Mouse (Mus musculus) limb, embryonic 14.5 days (tissue): Measurements from ENCODE around the gene Slc25a21. TPM values are rescaled to one million over a fixed set of nuclear protein-coding genes. Genes with fewer than 3 reads are reported as not detected.
"Not testable (repeated sequence)": the region's sequence is repeated elsewhere in the genome, so short reads cannot be mapped to it uniquely, and the experiment has no call there.

Experiments used
- ATAC-seq: fragments of 200-750 bp; cut with Nextera tagmentation; 2 replicates; pipeline ENCODE4 v1.8.0; 2017; ENCODE audit warnings: low read depth, moderate number of reproducible peaks, moderate TSS enrichment; ENCODE audit not compliant: low FRiP score
- DNase-seq: peaks from one replicate; pipeline ENCODE4 v3.0.0-alpha.2; 2015; ENCODE audit warnings: low spot score
- H3K27ac ChIP-seq: fragments of 300-500 bp; sonication (generic); replicated peaks from 2 replicates; pipeline ENCODE4 v1.5.1; 2014; ENCODE audit warnings: low read depth, mild to moderate bottlenecking, low read length, moderate library complexity, mixed read lengths
- H3K27me3 ChIP-seq: fragments of 300-500 bp; sonication (generic); 2 replicates; pipeline ENCODE4 v1.6.1; 2014; ENCODE audit warnings: low read length, mixed read lengths; ENCODE audit not compliant: control insufficient read depth, insufficient read depth
- H3K36me3 ChIP-seq: fragments of 300-500 bp; sonication (generic); 2 replicates; pipeline ENCODE4 v1.6.1; 2014; ENCODE audit warnings: mild to moderate bottlenecking, low read length, moderate library complexity, mixed read lengths; ENCODE audit not compliant: control insufficient read depth, insufficient read depth
- H3K4me1 ChIP-seq: fragments of 300-500 bp; sonication (generic); 2 replicates; pipeline ENCODE4 v1.6.1; 2014; ENCODE audit warnings: antibody characterized with exemption, low read length, mixed read lengths; ENCODE audit not compliant: control insufficient read depth, insufficient read depth
- H3K4me2 ChIP-seq: fragments of 300-500 bp; sonication (generic); replicated peaks from 2 replicates; pipeline ENCODE4 v1.6.1; 2014; ENCODE audit warnings: low read depth, mild to moderate bottlenecking, low read length, moderate library complexity; ENCODE audit not compliant: severe bottlenecking
- H3K4me3 ChIP-seq: fragments of 300-500 bp; sonication (generic); replicated peaks from 2 replicates; pipeline ENCODE4 v1.5.1; 2014; ENCODE audit warnings: low read length
- H3K9ac ChIP-seq: fragments of 300-500 bp; sonication (generic); 2 replicates; pipeline ENCODE4 v1.6.1; 2014; ENCODE audit warnings: mild to moderate bottlenecking, low read depth, low read length, moderate library complexity; ENCODE audit not compliant: severe bottlenecking
- H3K9me3 ChIP-seq: fragments of 300-500 bp; sonication (generic); 2 replicates; pipeline ENCODE4 v1.6.1; 2016; ENCODE audit warnings: low read length; ENCODE audit not compliant: control insufficient read depth
- POLR2A ChIP-seq: fragments of 200-500 bp; IDR thresholded peaks from 2 replicates; pipeline ENCODE4 v1.8.0; 2012; ENCODE audit warnings: inconsistent platforms, mild to moderate bottlenecking, moderate library complexity, borderline replicate concordance; ENCODE audit not compliant: insufficient read depth, insufficient read length; ENCODE audit errors: extremely low read depth
- WGBS: fragments of 180-500 bp; shearing (Covaris S2); extraction: QIAGEN DNeasy Blood & Tissue Kit; methylation state at CpG from one replicate; pipeline ENCODE4 v1.1.7; 2014; 5-methylcytosine and 5-hydroxymethylcytosine counted together
- polyA plus RNA-seq, 2 experiments: library from polyadenylated mRNA; depleted of rRNA in 1 of 2; stranded (reverse) in 1 of 2; unstranded in 1 of 2; fragments of >200 nt; fragmentation: Nextera tagmentation in 1 of 2; extraction: Ambion mirVana in 1 of 2; gene quantifications; 2 replicates each; pipeline versions ENCODE4 v1.2.1 to v1.2.3; 2012 to 2014

Gene Slc25a21
- polyA plus RNA-seq, 2 experiments = 0.24 to 0.45 TPM

DNA sequence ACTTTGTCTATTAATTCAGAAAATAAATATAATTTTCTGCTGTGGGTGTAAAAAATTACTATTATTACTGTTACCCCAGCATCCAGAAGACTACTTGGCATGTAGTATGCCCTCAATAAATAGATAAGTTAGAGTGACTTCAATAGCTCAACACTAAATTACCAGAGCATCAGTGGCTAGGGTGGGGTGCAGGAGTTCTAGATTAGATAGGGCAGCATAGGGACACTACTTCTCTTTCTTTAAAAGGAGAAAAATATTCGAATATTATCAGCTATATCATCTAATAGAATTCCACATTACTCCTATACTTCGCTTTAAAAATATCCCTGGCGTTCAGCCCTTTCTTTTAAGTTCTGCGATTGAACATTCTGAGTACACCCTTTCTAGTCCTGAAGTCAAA lies 32.4 kb upstream of the Slc25a21 start:
- peaks cover 7% of the 10 kb centered on the region; the same call in 1 of the 2 replicates for H3K4me1 ChIP-seq

DNA sequence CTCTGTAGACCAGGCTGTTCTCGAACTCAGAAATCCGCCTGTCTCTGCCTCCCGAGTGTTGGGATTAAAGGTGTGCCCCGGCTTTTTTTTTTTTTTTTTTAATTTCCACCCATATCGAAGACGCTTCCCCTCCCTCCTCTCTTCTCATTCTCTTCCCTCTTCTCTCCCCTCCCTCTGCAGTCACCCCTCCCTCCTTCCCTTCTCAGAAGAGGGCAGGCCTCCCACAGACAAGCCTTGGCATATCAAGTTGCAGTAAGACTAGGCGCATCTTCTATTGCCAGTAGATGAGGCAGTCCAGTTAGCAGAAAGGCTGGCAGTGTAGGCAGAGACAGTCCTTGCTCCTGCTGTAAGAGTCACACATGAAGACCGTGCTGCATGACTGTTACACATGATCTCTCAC lies 30.5 kb upstream of the Slc25a21 start:
- Histone ChIP-seq H3K9ac (no peak overlapping the region), H3K9me3 (no peaks in the 10 kb centered on the region), H3K36me3 (no peaks in the 10 kb centered on the region), H3K27me3 (no peaks in the 10 kb centered on the region), H3K27ac (no peak overlapping the region), H3K4me2 (no peak overlapping the region), H3K4me3 (no peak overlapping the region), H3K4me1 (peaks cover 7% of the 10 kb centered on the region; the same call in 1 of the 2 replicates)
- TF ChIP-seq POLR2A = no peak
- 84% methylated on average over 5 of the region's 8 CpGs for WGBS
- no peak for ATAC-seq
- no peak for DNase-seq

More for the DNA sequence above, 32.4 kb upstream of the Slc25a21 start:
- ATAC-seq = no peak
- Histone ChIP-seq H3K4me3 (peak overlapping the region; percentile 82), H3K27me3 (no peaks in the 10 kb centered on the region), H3K9ac (peak overlapping the region; percentile 54), H3K36me3 (no peaks in the 10 kb centered on the region), H3K9me3 (no peaks in the 10 kb centered on the region), H3K27ac (0 out of 2 replicates have a peak overlapping the region, but pooled peaks have one; percentile 91), H3K4me2 (peak overlapping the region; percentile 59)
- DNase-seq = no peak
- no peak for TF ChIP-seq POLR2A
- WGBS = 36% methylated on average over 4 of the region's 4 CpGs

DNA sequence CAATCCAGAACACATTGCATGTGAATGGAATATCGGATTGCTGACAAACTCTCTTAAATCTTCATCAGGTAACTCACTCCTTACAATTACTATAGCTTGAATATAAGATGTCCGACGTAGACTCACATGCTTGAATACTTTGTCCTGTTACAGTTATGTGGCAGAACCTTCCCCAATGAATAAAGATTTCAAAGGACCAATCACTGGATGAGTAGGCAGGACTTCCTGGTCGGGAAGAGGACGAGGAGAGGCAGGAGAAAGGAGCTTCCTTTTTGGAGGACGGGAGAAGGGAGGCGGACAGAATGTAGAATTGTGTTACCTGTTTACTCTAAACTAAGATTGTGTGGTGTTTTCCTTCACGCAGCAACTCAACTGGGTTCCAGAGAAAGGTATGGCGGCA lies 29.1 kb upstream of the Slc25a21 start:
- H3K27me3 ChIP-seq = no peaks in the 10 kb centered on the region
- TF ChIP-seq POLR2A = no peak
- no peaks in the 10 kb centered on the region for H3K9me3 ChIP-seq
- H3K4me2 ChIP-seq = no peak overlapping the region
- ATAC-seq (no peak), DNase-seq (no peak)
- no peaks in the 10 kb centered on the region for H3K36me3 ChIP-seq
- H3K4me3 ChIP-seq = no peak overlapping the region
- no peak overlapping the region for H3K27ac ChIP-seq
- no peak overlapping the region for H3K9ac ChIP-seq
- 88% methylated on average over 9 of the region's 9 CpGs for WGBS
- peaks cover 4% of the 10 kb centered on the region; the same call in 1 of the 2 replicates for H3K4me1 ChIP-seq

DNA sequence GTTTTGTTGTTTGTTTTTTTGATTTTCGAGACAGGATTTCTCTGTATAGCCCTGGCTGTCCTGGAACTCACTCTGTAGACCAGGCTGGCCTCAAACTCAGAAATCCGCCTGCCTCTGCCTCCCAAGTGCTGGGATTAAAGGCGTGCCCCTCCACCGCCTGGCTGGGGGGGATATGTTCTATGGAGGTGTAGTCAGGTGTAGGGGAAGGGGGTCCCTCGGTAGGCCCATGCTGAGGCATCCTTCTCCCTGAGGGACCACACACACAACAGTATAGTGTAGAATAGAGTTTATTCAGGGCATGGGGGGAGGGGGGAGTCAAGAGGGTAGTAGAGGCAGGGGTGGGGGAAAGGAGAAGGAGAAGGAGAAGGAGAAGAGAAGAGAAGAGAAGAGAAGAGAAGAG lies 15.2 kb upstream of the Slc25a21 start:
- not testable (repeated sequence) for H3K4me3 ChIP-seq, ATAC-seq, H3K36me3 ChIP-seq, H3K27me3 ChIP-seq, H3K4me1 ChIP-seq, H3K27ac ChIP-seq, H3K9ac ChIP-seq, DNase-seq, H3K4me2 ChIP-seq, H3K9me3 ChIP-seq
- WGBS = 77% methylated on average over 5 of the region's 5 CpGs

DNA sequence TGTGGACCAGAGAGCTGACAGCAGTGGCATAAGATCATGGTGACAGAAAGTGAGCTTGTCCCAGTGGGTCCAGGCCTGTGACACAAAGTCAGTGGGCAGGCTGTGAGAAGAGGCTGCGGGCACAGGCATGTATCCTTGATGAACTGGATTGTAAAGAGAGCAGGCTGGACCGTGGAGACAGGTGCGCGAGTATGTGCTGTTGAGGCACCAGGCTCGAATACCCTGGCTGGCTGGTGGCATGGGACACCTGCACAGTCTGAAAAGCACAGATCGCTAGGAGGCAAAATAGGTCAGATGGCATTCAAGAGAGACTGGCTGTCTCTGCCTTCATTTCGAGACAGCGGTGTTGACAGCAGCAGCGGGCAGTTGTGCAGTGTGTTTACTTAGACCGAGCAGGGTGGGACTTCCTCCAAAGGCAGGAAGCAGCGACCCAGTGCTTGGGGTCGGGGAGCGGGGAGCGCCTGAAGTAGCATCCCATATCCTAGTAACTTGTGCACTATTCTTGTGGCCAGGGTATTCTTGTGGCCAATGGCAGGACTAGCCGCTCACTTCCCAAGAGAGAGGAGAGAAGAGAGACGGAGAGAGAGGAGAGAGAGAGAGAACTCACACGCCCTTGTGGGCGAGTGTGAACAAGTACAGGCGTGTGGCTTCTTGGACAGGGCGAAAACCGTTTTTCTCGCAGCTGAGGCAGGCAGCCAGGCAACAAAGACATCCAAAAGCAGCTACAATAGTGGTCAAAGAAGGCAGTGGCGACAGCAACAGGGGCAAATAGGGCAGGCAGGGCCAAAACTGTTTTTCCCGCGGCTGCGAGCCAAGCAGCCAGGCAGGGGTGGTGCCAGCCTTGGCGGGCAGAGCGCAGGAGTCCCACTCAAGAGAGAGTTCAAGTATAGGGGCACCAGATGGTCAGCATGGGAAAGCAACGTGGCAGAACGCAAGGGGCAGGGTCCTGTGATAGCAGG lies 14.4 kb upstream of the Slc25a21 start:
- Histone ChIP-seq H3K4me2 (peak overlapping the region; percentile 87), H3K27me3 (no peaks in the 10 kb centered on the region), H3K4me3 (peak overlapping the region; percentile 34), H3K4me1 (no peaks in the 10 kb centered on the region), H3K27ac (no peak overlapping the region), H3K9ac (peak overlapping the region; percentile 53), H3K36me3 (no peaks in the 10 kb centered on the region), H3K9me3 (no peaks in the 10 kb centered on the region)
- 0 out of 2 replicates have a peak, but pooled peaks have one; percentile 4 for TF ChIP-seq POLR2A
- ATAC-seq = peak; percentile 73
- DNase-seq = peak; percentile 4
- 7% methylated on average over 30 of the region's 30 CpGs for WGBS
